Mouse (Mus musculus): ENCODE data around the gene Vmn1r85. TPM values are rescaled to one million over a fixed set of nuclear protein-coding genes. Genes with fewer than 3 reads are reported as not detected.
"Not testable (repeated sequence)": the region's sequence is repeated elsewhere in the genome, so short reads cannot be mapped to it uniquely, and the experiment has no call there.

Vmn1r85 gene
- not detected in 2 replicates for polyA plus RNA-seq (2012; rRNA removed)

- no peak within 1 kb of the TSS for H3K27ac ChIP-seq (ENCODE audit: insufficient read depth, low read length)
- TF ChIP-seq POLR2A (IDR thresholded peaks at IDR 0.05; ENCODE audit: borderline replicate concordance, insufficient read depth, low read length), result no peak
- TF ChIP-seq CTCF (IDR thresholded peaks at IDR 0.05; ENCODE audit: borderline replicate concordance, insufficient read depth, low read depth, low read length), result no peak
Measured at GRCm38 (mm10) chr7:13095073-13095472, at the start of gene Vmn1r85. Gene Vmn1r85, minus strand, starts transcription at chr7:13095173.

GRCm38 (mm10) chr7:13140057-13140456 is 45.1 kb upstream of the Vmn1r85 start, which contains the start of gene Vmn1r87:
Gene Vmn1r87, minus strand, starts transcription at chr7:13140157.
- 65% methylated on average over 1 of the region's 1 CpGs for WGBS
- TF ChIP-seq POLR2A (IDR thresholded peaks at IDR 0.05; ENCODE audit: borderline replicate concordance, insufficient read depth, low read length) (no peak), CTCF (IDR thresholded peaks at IDR 0.05; ENCODE audit: borderline replicate concordance, insufficient read depth, low read depth, low read length) (no peak)
- no peak for DNase-seq
- Histone ChIP-seq H3K27ac (ENCODE audit: insufficient read depth, low read length) (no peak within 1 kb of the TSS), H3K4me3 (replicated peaks; ENCODE audit: insufficient read depth, low read depth, low read length) (no peak within 1 kb of the TSS), H3K27me3 (ENCODE audit: control insufficient read depth, insufficient read depth, low read length) (no peaks in the 10 kb centered on the region), H3K4me1 (ENCODE audit: control insufficient read depth, insufficient read depth, low read length) (no peaks in the 10 kb centered on the region)

More at GRCm38 (mm10) chr7:13095073-13095472, at the start of gene Vmn1r85:
- no peak within 1 kb of the TSS for H3K4me3 ChIP-seq (replicated peaks; ENCODE audit: insufficient read depth, low read depth, low read length)
- H3K4me1 ChIP-seq (ENCODE audit: control insufficient read depth, insufficient read depth, low read length), result no peaks in the 10 kb centered on the region
- 44% methylated on average over 3 of the region's 3 CpGs for WGBS
- no peak for DNase-seq
- H3K27me3 ChIP-seq (ENCODE audit: control insufficient read depth, insufficient read depth, low read length), result no peaks in the 10 kb centered on the region

- H3K27me3 ChIP-seq (ENCODE audit: control insufficient read depth, insufficient read depth, low read length), result no peaks in the 10 kb centered on the region
- DNase-seq, result no peak
- H3K4me3 ChIP-seq (replicated peaks; ENCODE audit: insufficient read depth, low read depth, low read length), result no peak overlapping the region
- no peaks in the 10 kb centered on the region for H3K4me1 ChIP-seq (ENCODE audit: control insufficient read depth, insufficient read depth, low read length)
- H3K27ac ChIP-seq (ENCODE audit: insufficient read depth, low read length), result no peak overlapping the region
- TF ChIP-seq POLR2A (IDR thresholded peaks at IDR 0.05; ENCODE audit: borderline replicate concordance, insufficient read depth, low read length), result no peak
- TF ChIP-seq CTCF (IDR thresholded peaks at IDR 0.05; ENCODE audit: borderline replicate concordance, insufficient read depth, low read depth, low read length), result no peak
Measured at GRCm38 (mm10) chr7:13137340-13137739, 42.4 kb upstream of the Vmn1r85 start.

- WGBS, result 85% methylated on average over 2 of the region's 2 CpGs
- DNase-seq, result no peak
- Histone ChIP-seq H3K27me3 (ENCODE audit: control insufficient read depth, insufficient read depth, low read length) (no peaks in the 10 kb centered on the region), H3K4me3 (replicated peaks; ENCODE audit: insufficient read depth, low read depth, low read length) (no peak overlapping the region), H3K27ac (ENCODE audit: insufficient read depth, low read length) (no peak overlapping the region), H3K4me1 (ENCODE audit: control insufficient read depth, insufficient read depth, low read length) (no peaks in the 10 kb centered on the region)
- TF ChIP-seq CTCF (IDR thresholded peaks at IDR 0.05; ENCODE audit: borderline replicate concordance, insufficient read depth, low read depth, low read length) (no peak), POLR2A (IDR thresholded peaks at IDR 0.05; ENCODE audit: borderline replicate concordance, insufficient read depth, low read length) (no peak)
Measured at GRCm38 (mm10) chr7:13131856-13132255, 36.9 kb upstream of the Vmn1r85 start.

GRCm38 (mm10) chr7:13123554-13124153 is 28.7 kb upstream of the Vmn1r85 start:
- peak; percentile 3 to 24 for DNase-seq
- H3K4me3 ChIP-seq (replicated peaks; ENCODE audit: insufficient read depth, low read depth, low read length); H3K27me3 ChIP-seq (ENCODE audit: control insufficient read depth, insufficient read depth, low read length); H3K27ac ChIP-seq (ENCODE audit: insufficient read depth, low read length); H3K4me1 ChIP-seq (ENCODE audit: control insufficient read depth, insufficient read depth, low read length): not testable (repeated sequence)
- 3% methylated on average over 21 of the region's 34 CpGs for WGBS

GRCm38 (mm10) chr7:13119817-13120216 is 24.8 kb upstream of the Vmn1r85 start, which contains the start of gene Vmn1r86:
Gene Vmn1r86, minus strand, starts transcription at chr7:13119917.
- Histone ChIP-seq H3K4me1 (ENCODE audit: control insufficient read depth, insufficient read depth, low read length) (no peaks in the 10 kb centered on the region), H3K27ac (ENCODE audit: insufficient read depth, low read length) (no peak within 1 kb of the TSS), H3K27me3 (ENCODE audit: control insufficient read depth, insufficient read depth, low read length) (no peaks in the 10 kb centered on the region), H3K4me3 (replicated peaks; ENCODE audit: insufficient read depth, low read depth, low read length) (no peak within 1 kb of the TSS)
- no peak for TF ChIP-seq CTCF (IDR thresholded peaks at IDR 0.05; ENCODE audit: borderline replicate concordance, insufficient read depth, low read depth, low read length)
- TF ChIP-seq POLR2A (IDR thresholded peaks at IDR 0.05; ENCODE audit: borderline replicate concordance, insufficient read depth, low read length), result no peak
- DNase-seq, result no peak

GRCm38 (mm10) chr7:13072293-13072692 is 22.7 kb downstream of the Vmn1r85 start:
- TF ChIP-seq POLR2A (IDR thresholded peaks at IDR 0.05; ENCODE audit: borderline replicate concordance, insufficient read depth, low read length), result no peak
- no peak for TF ChIP-seq CTCF (IDR thresholded peaks at IDR 0.05; ENCODE audit: borderline replicate concordance, insufficient read depth, low read depth, low read length)
- Histone ChIP-seq H3K4me3 (replicated peaks; ENCODE audit: insufficient read depth, low read depth, low read length) (no peak overlapping the region), H3K4me1 (ENCODE audit: control insufficient read depth, insufficient read depth, low read length) (no peaks in the 10 kb centered on the region), H3K27ac (ENCODE audit: insufficient read depth, low read length) (no peak overlapping the region), H3K27me3 (ENCODE audit: control insufficient read depth, insufficient read depth, low read length) (no peaks in the 10 kb centered on the region)
- WGBS, result 53% methylated on average over 5 of the region's 5 CpGs
- no peak for DNase-seq

GRCm38 (mm10) chr7:13063399-13063798 is 31.6 kb downstream of the Vmn1r85 start:
- not testable (repeated sequence) for H3K27ac ChIP-seq (ENCODE audit: insufficient read depth, low read length); H3K4me3 ChIP-seq (replicated peaks; ENCODE audit: insufficient read depth, low read depth, low read length); DNase-seq; H3K27me3 ChIP-seq (ENCODE audit: control insufficient read depth, insufficient read depth, low read length); H3K4me1 ChIP-seq (ENCODE audit: control insufficient read depth, insufficient read depth, low read length)
- 43% methylated on average over 2 of the region's 2 CpGs for WGBS

Data from cerebellum, adult 2 months (tissue).